Mouse (Mus musculus) kidney, embryonic 16.5 days (tissue): Measurements from ENCODE around the gene Dach2. TPM values are rescaled to one million over a fixed set of nuclear protein-coding genes. Genes with fewer than 3 reads are reported as not detected.
"Not testable (repeated sequence)": the region's sequence is repeated elsewhere in the genome, so short reads cannot be mapped to it uniquely, and the experiment has no call there.

Experiments used
- ATAC-seq: fragments of 200-750 bp; cut with Nextera tagmentation; 2 replicates; pipeline ENCODE4 v1.8.0; 2017; ENCODE audit warnings: moderate TSS enrichment; ENCODE audit not compliant: low FRiP score, low TSS enrichment
- H3K27ac ChIP-seq: fragments of 300-500 bp; sonication (generic); 2 replicates; pipeline ENCODE4 v1.5.1; 2014; ENCODE audit warnings: low read length
- H3K27me3 ChIP-seq: fragments of 300-500 bp; sonication (generic); 2 replicates; pipeline ENCODE4 v1.6.1; 2014; ENCODE audit warnings: low read length, control low read depth, mixed read lengths; ENCODE audit not compliant: insufficient read depth
- H3K36me3 ChIP-seq: fragments of 300-500 bp; sonication (generic); 2 replicates; pipeline ENCODE4 v1.6.1; 2014; ENCODE audit warnings: low read length, control low read depth, mixed read lengths; ENCODE audit not compliant: insufficient read depth
- H3K4me1 ChIP-seq: fragments of 300-500 bp; sonication (generic); 2 replicates; pipeline ENCODE4 v1.6.1; 2014; ENCODE audit warnings: low read length, control low read depth, mixed read lengths; ENCODE audit not compliant: insufficient read depth
- H3K4me2 ChIP-seq: fragments of 300-500 bp; sonication (generic); replicated peaks from 2 replicates; pipeline ENCODE4 v1.6.1; 2014; ENCODE audit warnings: low read depth, low read length
- H3K4me3 ChIP-seq: fragments of 300-500 bp; sonication (generic); 2 replicates; pipeline ENCODE4 v1.5.1; 2014; ENCODE audit warnings: mild to moderate bottlenecking, low read length
- H3K9ac ChIP-seq: fragments of 300-500 bp; sonication (generic); replicated peaks from 2 replicates; pipeline ENCODE4 v1.6.1; 2014; ENCODE audit warnings: low read length
- H3K9me3 ChIP-seq: fragments of 300-500 bp; sonication (generic); 2 replicates; pipeline ENCODE4 v1.6.1; 2016; ENCODE audit warnings: low read length, control low read depth
- WGBS: fragments of 180-500 bp; shearing (Covaris S2); extraction: QIAGEN DNeasy Blood & Tissue Kit; methylation state at CpG from one replicate; pipeline ENCODE4 v1.1.7; 2014; 5-methylcytosine and 5-hydroxymethylcytosine counted together
- polyA plus RNA-seq: library from polyadenylated mRNA; unstranded; fragments of >200 nt; fragmentation: Nextera tagmentation; extraction: Ambion mirVana; gene quantifications from 2 replicates; pipeline ENCODE4 v1.2.1, GENCODE M21; 2015

Gene Dach2
- polyA plus RNA-seq: 9.9 and 11.1 TPM in 2 replicates

GRCm38 (mm10) chrX:113297404-113297803, at the start of gene Dach2:
TSS of gene Dach2 (plus strand) at chrX:113297510.
- H3K4me2 ChIP-seq: peak within 1 kb of the TSS; percentile 70
- peak within 1 kb of the TSS; percentile 60; the same call in 1 of the 2 replicates for H3K27ac ChIP-seq
- no peaks in the 10 kb centered on the region for H3K9me3 ChIP-seq
- H3K27me3 ChIP-seq: no peaks in the 10 kb centered on the region
- peak within 1 kb of the TSS; percentile 57 for H3K4me3 ChIP-seq
- no peaks in the 10 kb centered on the region for H3K4me1 ChIP-seq
- 21% methylated on average over 21 of the region's 21 CpGs for WGBS
- H3K36me3 ChIP-seq: no peaks in the 10 kb centered on the region
- peak; percentile 60 for ATAC-seq
- H3K9ac ChIP-seq: peak within 1 kb of the TSS; percentile 57

- not testable (repeated sequence) for H3K4me3 ChIP-seq, H3K4me1 ChIP-seq, H3K9me3 ChIP-seq, H3K9ac ChIP-seq, H3K36me3 ChIP-seq, H3K27ac ChIP-seq, H3K27me3 ChIP-seq, H3K4me2 ChIP-seq, ATAC-seq
- 79% methylated on average over 2 of the region's 3 CpGs for WGBS
Measured at GRCm38 (mm10) chrX:113252427-113252826, 44.9 kb upstream of the Dach2 start.

GRCm38 (mm10) chrX:113298031-113298430, 721 bp downstream of the Dach2 start:
- 14% methylated on average over 18 of the region's 18 CpGs for WGBS
- peak overlapping the region; percentile 70 for H3K4me2 ChIP-seq
- peak overlapping the region; percentile 57 for H3K4me3 ChIP-seq
- H3K27me3 ChIP-seq: no peaks in the 10 kb centered on the region
- H3K36me3 ChIP-seq: no peaks in the 10 kb centered on the region
- peak overlapping the region; percentile 57 for H3K9ac ChIP-seq
- no peaks in the 10 kb centered on the region for H3K9me3 ChIP-seq
- peak; percentile 100 for ATAC-seq
- H3K4me1 ChIP-seq: no peaks in the 10 kb centered on the region
- peak overlapping the region; percentile 60; the same call in 1 of the 2 replicates for H3K27ac ChIP-seq

GRCm38 (mm10) chrX:113298468-113298867, 1.2 kb downstream of the Dach2 start:
- Histone ChIP-seq H3K4me1 (no peaks in the 10 kb centered on the region), H3K27me3 (no peaks in the 10 kb centered on the region), H3K27ac (peak overlapping the region; percentile 43; the same call in 1 of the 2 replicates), H3K4me3 (peak overlapping the region; percentile 57), H3K9ac (peak overlapping the region; percentile 57), H3K4me2 (peak overlapping the region; percentile 70), H3K9me3 (no peaks in the 10 kb centered on the region), H3K36me3 (no peaks in the 10 kb centered on the region)
- 24% methylated on average over 19 of the region's 19 CpGs for WGBS
- peak; percentile 39; the same call in 1 of the 2 replicates for ATAC-seq

- no peaks in the 10 kb centered on the region for H3K36me3 ChIP-seq
- 59% methylated on average over 4 of the region's 4 CpGs for WGBS
- no peak overlapping the region for H3K9ac ChIP-seq
- H3K4me3 ChIP-seq: no peak overlapping the region
- no peak for ATAC-seq
- H3K27ac ChIP-seq: no peak overlapping the region
- no peaks in the 10 kb centered on the region for H3K27me3 ChIP-seq
- no peaks in the 10 kb centered on the region for H3K4me1 ChIP-seq
- H3K4me2 ChIP-seq: no peak overlapping the region
- no peaks in the 10 kb centered on the region for H3K9me3 ChIP-seq
Measured at GRCm38 (mm10) chrX:113304323-113304722, 7.0 kb downstream of the Dach2 start.

GRCm38 (mm10) chrX:113338143-113338542, 40.8 kb downstream of the Dach2 start:
- no peaks in the 10 kb centered on the region for H3K36me3 ChIP-seq
- no peaks in the 10 kb centered on the region for H3K9me3 ChIP-seq
- ATAC-seq: no peak
- H3K27ac ChIP-seq: no peak overlapping the region
- H3K27me3 ChIP-seq: no peaks in the 10 kb centered on the region
- H3K4me1 ChIP-seq: no peaks in the 10 kb centered on the region
- no peak overlapping the region for H3K9ac ChIP-seq
- no peak overlapping the region for H3K4me3 ChIP-seq
- 37% methylated on average over 3 of the region's 3 CpGs for WGBS
- no peak overlapping the region for H3K4me2 ChIP-seq

GRCm38 (mm10) chrX:113394417-113394816, 97.1 kb downstream of the Dach2 start:
- WGBS: 40% methylated on average over 3 of the region's 3 CpGs
- Histone ChIP-seq H3K27me3 (no peaks in the 10 kb centered on the region), H3K4me2 (no peak overlapping the region), H3K36me3 (no peaks in the 10 kb centered on the region), H3K4me3 (no peak overlapping the region), H3K4me1 (no peaks in the 10 kb centered on the region), H3K9ac (no peak overlapping the region), H3K9me3 (no peaks in the 10 kb centered on the region), H3K27ac (no peak overlapping the region)
- ATAC-seq: no peak

- H3K27ac ChIP-seq: no peak overlapping the region
- no peaks in the 10 kb centered on the region for H3K4me1 ChIP-seq
- WGBS: 71% methylated on average over 1 of the region's 1 CpGs
- H3K9ac ChIP-seq: no peak overlapping the region
- H3K27me3 ChIP-seq: no peaks in the 10 kb centered on the region
- no peaks in the 10 kb centered on the region for H3K9me3 ChIP-seq
- no peak overlapping the region for H3K4me3 ChIP-seq
- H3K4me2 ChIP-seq: no peak overlapping the region
- ATAC-seq: no peak
- H3K36me3 ChIP-seq: no peaks in the 10 kb centered on the region
Measured at GRCm38 (mm10) chrX:113408756-113409155, 111.4 kb downstream of the Dach2 start.

- Histone ChIP-seq H3K9ac (no peak overlapping the region), H3K4me1 (no peaks in the 10 kb centered on the region), H3K27ac (no peak overlapping the region), H3K9me3 (no peaks in the 10 kb centered on the region), H3K27me3 (no peaks in the 10 kb centered on the region), H3K4me3 (no peak overlapping the region), H3K4me2 (no peak overlapping the region), H3K36me3 (no peaks in the 10 kb centered on the region)
- 60% methylated on average over 3 of the region's 3 CpGs for WGBS
- ATAC-seq: no peak
Measured at GRCm38 (mm10) chrX:113421517-113422187, 124.3 kb downstream of the Dach2 start.

GRCm38 (mm10) chrX:113482131-113482530, 184.8 kb downstream of the Dach2 start:
- no peak overlapping the region for H3K4me2 ChIP-seq
- no peak overlapping the region for H3K9ac ChIP-seq
- H3K27ac ChIP-seq: no peak overlapping the region
- WGBS: 73% methylated on average over 1 of the region's 1 CpGs
- no peak for ATAC-seq
- no peaks in the 10 kb centered on the region for H3K4me1 ChIP-seq
- H3K4me3 ChIP-seq: no peak overlapping the region
- no peaks in the 10 kb centered on the region for H3K9me3 ChIP-seq
- H3K36me3 ChIP-seq: no peaks in the 10 kb centered on the region
- no peaks in the 10 kb centered on the region for H3K27me3 ChIP-seq
